Mouse (Mus musculus) cerebellum, adult 2 months (tissue): ENCODE results near the gene Atoh8.

ENCODE experiments used
- CTCF ChIP-seq: fragments of 200-500 bp; IDR thresholded peaks from 2 replicates; pipeline ENCODE4 v1.5.1; 2011; ENCODE audit warnings: low read depth, mild to moderate bottlenecking, control low read depth, low read length, moderate library complexity, borderline replicate concordance; ENCODE audit not compliant: insufficient read depth
- POLR2A ChIP-seq: fragments of 200-500 bp; IDR thresholded peaks from 2 replicates; pipeline ENCODE4 v1.6.1; 2011; ENCODE audit warnings: low read length, control low read depth, borderline replicate concordance; ENCODE audit not compliant: insufficient read depth

GRCm38 (mm10) chr6:72223892-72224291 is 11.5 kb downstream of the Atoh8 start:
- TF ChIP-seq CTCF (no peak), POLR2A (no peak)
